Mouse (Mus musculus) gastrocnemius, adult 18-20 months (tissue): ENCODE results near the gene Cfap157. TPM values are rescaled to one million over a fixed set of nuclear protein-coding genes. Genes with fewer than 3 reads are reported as not detected.

ENCODE experiments used
- DNase-seq: peaks from one replicate; pipeline ENCODE4 v3.0.0; 2021; ENCODE audit warnings: low spot score
- total RNA-seq, 2 experiments: library from RNA; stranded (reverse); gene quantifications; 2 replicates each; pipeline ENCODE4 v1.2.3; 2021

The Cfap157 gene
- total RNA-seq, 2 experiments from 2014 or later = not detected

DNA sequence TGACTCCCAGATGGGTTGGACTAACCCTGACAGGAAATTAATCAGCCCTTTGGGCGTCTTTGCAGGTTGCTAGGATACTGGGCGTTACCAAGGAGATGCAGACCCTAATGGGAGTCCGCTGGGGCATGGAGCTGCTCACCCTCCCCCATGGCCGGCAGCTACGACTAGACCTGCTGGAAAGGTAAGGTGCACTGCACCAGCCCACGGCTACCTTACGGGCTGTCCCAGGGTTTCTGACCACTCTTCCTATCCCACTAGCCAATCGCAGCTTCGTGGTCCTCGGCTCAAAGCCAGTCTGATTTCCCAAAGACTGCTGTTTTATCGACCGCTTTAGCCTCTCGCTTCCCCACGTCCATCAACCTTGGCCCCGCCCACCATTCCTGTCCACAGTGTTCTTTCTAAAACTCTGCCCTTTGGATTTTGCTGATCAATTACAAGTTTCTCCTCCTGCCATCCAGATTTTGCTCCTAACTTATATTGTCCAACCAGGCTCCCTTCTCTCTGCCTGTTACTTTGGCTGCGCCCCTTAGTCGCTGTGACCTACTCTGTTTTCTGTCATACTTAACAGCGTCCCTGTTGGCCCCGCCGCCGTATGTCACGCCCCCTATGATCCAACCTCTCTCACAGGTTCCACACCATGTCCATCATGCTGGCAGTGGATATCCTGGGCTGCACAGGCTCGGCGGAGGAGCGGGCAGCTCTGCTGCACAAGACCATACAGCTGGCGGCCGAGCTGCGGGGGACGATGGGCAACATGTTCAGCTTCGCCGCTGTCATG, 33.2 kb downstream of the Cfap157 start:
- DNase-seq = no peak

DNA sequence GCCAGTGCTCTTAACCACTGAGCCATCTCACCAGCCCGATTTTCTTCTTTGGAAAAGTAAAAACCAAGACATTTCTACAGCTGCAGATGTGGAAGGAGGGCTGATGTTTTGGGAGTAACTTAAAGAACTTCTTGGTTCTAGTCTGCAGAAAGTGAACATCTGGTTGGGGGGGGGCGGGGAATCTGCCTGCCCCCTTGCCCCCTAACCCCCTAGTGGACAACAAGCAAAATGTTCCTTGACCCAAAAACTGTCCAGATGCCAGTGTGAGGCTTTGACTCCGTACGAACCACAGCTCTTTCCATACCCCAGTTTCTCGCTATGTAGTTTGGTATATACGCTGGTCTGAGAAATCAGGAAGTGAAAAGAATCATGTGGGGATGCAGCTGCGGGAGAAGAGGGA, 34.0 kb downstream of the Cfap157 start:
- DNase-seq = no peak

DNA sequence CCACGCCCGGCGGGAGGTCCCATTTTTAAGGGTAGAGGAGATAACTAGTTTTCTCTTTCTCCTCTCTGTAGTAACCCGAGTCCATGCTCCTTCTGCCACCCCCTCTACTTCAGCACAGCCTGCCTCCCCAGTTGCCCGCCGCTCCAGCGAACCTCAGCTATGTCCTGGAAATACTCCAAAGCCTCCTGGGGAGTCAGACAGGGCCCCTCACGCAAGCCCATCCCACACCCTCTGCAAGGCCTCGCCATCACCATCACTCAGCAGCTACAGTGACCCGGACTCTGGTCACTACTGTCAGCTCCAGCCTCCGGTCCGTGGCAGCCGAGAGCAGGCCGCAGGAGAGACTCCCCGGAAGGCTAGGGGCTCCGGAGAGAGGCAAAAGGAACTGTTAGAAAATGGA, 35.1 kb downstream of the Cfap157 start:
- no peak for DNase-seq

DNA sequence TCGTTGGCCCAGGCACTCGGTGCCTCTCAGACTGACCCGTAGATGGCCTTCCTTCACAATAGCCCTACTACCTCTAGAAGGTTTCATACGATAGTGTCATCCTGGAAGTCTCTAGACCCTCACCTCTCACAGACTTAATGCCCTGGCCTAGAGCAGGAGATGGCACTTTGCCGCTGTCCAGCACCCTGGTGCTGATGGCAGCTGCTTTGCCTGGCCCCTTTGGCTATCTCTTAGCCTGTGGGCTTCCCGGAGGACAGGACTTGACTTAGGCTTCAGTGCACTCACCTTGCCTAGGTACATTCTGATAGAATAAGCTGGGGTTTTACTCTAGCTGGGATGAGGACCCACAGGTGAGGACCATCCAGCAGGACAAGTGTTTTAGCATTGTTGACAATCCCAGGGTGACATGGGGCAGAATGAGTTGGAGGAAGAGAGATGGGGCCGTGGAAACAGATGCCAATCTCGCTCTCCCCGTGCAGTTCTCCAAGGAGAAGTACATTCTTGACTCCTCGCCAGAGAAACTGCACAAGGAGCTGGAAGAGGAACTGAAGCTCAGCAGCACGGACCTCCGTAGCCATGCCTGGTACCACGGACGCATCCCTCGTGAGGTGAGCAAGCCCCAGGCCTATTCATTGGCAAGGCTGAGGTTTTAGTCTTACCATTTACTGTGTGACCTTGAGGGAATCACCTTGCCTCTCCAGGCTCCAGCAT, 39.8 kb downstream of the Cfap157 start:
- no peak for DNase-seq

DNA sequence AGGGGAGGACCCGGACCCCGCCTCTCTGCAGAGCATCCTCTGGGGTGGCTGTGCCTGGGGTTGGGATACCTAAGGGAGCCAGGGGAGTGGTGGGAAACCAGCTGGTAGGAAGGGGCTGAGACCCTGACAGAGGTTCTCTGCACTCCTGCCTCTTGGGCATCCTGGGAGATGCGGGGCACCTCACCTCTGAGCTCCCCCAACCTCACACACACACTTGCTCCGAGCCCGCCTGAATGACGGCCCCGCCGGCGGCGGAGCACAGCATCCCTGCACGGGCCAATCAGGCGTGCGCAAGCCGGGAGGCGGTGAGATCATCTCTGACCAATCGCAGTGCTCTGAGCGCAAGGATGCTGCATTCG, 42.1 kb downstream of the Cfap157 start:
- DNase-seq = no peak

DNA sequence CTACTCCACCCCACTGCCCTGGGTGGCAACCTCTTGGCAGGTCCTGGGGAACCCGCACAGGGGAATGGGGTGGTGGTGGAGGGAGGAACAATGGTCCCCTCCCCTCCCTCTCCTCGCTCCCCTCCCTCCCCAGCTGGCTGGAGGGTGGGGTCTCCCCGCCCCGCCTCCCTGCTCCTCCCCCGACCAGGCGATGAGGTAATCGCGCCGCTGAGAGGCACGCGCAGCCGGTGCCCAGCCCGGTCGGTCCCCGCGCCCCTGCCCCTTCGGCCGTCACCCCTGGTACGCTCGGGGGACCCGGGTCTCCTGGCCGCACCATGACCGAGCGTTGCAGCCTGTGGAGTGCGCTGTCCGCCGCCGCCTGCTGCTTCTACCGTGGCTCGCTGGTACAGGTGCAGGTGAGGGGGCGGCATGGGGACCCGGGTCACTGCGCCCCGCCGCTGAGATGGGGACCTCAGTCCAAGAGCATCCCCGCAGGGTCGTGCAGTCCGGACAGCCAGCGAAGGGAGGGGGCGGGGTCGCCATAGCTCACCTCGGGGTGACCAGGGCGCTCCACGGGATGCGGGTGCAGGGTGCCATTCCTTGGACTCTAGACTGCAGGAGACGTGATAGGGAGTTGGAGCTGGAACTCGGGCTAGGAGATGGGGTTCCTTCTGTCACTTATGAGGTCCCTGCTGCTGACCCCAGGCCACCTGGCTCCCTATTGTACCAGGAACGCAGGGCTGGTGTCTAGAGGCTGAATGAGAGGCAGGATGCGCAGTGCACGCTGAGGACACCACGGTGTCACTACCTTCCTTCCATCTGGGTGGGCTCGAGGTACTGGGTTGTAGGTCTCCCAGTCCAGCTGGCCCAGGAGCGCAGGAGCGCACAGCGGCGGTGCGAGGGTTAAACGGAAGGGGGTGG, 42.7 kb downstream of the Cfap157 start:
- DNase-seq = no peak

DNA sequence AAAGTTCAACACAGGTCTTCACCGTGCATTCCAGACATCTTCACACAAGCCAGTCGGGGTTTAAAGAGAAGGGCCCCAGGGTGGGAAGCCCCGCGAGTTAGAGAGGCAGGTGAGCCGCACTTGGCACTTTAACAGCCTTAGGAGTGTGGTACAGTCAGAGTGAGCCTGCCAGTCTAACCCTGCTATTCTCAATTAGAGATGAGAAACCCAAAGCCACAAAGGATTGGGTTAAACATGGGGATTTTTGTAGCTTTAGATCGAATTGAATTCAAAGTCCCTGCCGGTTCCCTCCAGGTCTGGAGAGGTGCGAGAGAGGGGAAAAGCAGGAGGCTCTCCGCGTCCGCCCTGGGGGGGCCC, 43.3 kb downstream of the Cfap157 start, which contains the start of gene 6330409D20Rik:
Gene 6330409D20Rik, minus strand, starts transcription at position 101 of the 357 bp plus-strand sequence.
- DNase-seq = no peak

DNA sequence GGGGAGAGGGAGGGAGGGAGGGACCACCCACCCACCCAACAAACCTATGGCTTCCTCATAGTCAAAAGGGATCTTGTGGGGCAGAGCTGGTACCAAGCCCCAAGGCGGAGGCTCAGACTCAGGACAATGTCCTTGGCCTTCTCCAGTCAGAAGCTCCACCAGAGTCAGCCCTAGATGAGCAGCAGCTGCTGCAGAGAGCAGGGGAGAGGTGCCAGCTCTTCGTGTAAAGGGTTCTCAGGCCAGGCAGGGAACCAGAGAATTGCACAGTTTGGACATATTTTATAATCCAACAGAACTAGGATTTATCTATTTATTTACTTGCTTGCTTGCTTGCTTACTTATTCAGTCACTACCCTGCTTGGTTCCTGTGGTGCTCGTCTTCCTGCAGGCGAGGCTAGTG, 44.9 kb downstream of the Cfap157 start:
- DNase-seq = no peak

DNA sequence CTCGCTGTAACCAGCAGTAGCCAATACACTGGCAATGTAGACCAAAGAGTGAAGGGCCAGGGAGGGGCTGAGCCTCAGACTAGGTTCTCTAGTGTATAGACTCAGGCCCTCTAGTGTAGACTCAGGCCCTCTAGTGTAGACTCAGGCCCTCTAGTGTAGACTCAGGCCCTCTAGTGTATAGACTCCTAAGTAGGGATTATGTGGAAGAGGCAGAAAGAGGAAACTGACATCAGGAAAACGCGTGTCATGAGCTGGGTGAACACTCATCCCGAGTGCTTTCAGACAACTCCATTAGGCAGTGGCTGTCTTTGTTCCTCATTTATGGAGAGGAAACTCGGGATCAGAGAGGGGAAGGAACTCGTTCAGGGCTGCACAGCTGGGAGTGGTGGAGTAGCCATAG, 47.2 kb downstream of the Cfap157 start:
- no peak for DNase-seq

DNA sequence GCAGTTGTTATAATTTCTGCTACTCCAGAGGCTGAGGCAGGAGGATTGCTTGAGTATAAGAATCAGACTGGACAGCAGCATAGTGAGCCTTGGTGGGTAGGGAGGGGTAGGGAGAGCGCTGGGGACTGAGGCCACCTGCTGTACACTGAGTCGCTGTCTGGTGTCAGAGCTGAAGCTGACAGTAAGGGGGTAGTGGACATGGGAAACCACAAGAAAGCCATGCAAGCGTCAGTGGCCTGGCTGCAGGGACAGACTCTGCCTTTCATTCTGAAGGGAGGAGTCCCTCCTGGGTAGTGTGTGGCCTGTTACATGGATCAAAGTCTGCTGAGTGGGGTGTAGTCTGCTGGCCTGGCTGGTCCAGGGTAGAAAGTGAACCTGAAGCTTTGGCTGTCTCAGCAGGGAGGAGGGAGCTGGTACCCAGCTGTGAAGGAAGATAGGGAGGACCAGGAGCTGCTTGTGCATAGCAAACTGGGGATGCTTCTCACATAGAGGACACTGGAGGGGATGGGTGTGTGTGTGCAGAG, 47.9 kb downstream of the Cfap157 start:
- no peak for DNase-seq

DNA sequence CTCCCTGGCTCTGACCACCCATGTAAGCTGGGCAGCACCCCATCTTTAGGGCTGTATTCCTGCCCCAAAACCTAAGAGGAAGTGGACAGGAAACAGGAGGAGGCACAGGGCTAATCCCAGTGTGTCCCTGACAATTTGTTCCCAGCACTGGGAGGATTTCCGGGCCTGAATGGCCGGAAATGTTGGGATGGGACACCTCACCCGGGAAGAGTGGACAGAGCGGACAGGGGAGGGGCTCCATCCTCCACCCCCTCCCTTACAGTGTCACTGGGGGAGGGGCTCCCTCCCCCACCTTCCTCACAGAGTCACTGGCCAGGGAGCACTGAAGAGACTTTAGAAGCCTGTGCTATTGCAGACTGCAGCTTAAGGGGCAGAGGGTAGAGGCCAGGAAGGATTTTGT, 49.3 kb downstream of the Cfap157 start:
- peak; percentile 39 for DNase-seq

DNA sequence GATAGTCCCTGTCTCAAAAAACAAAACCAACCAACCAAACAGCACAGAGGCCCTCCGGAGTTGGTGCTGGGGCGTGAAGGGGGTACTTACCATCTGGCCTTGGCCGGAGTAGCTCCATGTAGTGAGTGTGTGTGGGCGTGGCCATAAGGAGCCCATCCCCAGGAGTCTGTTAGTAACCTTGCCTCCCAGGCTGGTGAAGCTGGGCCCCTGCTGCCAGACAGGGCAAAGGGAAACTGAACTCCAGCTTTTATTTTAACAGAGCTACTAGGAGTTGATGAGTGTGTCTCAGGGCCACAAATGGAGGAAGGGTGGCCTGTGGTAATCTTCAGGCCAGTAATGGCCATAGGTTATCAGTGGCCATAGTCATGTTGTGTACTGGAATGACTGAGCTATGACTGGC, 49.7 kb downstream of the Cfap157 start:
- DNase-seq = no peak

DNA sequence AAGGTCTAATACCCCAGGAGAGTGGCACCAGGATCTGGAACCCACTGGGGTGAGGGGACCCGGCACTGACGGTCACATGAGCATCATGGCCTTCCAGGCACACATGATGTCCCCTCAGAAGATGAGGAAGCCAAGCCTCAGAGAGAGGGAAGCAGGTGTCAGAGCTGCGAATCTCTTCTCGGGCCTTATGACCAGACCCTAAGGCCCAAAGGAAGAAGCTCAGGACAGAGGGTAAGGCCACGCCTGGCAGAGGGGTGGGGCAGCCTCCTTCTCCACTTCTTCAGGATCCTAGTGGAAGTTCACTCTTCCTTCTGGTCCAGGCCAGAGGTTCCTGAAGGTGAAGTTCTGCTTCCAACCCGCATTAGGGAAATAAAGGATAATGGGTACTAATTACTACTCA, 51.5 kb downstream of the Cfap157 start:
- no peak for DNase-seq

DNA sequence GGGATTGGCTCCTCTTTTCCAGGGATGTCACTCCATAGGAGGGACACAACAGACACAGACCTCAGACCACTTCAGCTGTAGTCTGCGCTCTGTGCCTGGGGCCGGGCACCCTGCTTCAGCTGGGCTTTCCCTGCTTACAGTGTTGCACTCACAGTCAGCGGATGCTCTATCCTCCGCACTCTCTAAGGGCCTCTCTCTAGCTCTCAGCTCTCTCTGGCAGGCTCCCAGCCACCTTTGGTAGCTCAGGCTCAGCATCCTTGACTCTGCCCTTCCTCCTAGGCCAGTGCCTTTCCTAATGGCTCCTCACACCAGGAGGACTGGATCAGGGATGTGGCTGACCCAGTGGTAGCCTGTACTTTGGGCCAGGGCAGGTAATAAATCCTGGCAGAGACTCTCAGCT, 52.3 kb downstream of the Cfap157 start:
- DNase-seq = no peak

DNA sequence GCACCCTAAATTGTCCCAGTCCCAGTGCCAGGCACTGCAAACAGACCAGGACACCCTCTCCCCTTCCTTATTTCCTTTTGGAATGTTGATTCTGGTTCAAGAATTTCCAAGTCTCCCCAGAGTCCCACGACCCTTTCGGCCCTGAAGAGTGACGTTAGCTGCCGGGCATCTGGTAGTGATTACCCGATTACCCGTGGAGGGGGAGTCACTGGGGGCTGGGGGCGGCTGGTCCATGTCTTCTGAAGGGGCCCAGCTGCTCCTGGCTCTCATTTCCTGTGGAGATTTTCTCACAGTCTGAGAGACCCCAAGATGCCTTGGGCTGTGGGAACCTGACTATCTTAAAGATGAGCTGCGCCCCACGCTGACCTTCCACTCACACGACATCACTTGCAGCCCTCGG, 53.4 kb downstream of the Cfap157 start:
- DNase-seq = no peak

DNA sequence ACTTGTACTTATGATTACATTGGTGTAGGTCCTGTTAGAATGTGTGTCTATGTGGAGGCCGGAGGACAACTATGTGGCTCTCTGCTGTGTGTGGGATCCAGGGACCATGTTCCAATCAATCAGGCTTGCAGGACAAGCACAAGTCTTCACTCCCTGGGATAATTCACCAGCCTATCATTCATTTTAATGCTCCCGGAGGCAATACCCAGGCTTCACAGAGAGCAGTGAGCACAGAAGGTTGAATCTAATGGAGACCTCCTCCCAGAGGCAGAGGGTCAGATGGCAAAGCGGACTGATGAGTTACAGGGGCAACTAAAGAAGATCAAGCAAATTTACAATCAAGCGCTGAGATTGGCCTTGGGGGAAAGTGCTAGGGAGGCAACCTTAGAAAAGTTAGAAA, 54.7 kb downstream of the Cfap157 start:
- no peak for DNase-seq

DNA sequence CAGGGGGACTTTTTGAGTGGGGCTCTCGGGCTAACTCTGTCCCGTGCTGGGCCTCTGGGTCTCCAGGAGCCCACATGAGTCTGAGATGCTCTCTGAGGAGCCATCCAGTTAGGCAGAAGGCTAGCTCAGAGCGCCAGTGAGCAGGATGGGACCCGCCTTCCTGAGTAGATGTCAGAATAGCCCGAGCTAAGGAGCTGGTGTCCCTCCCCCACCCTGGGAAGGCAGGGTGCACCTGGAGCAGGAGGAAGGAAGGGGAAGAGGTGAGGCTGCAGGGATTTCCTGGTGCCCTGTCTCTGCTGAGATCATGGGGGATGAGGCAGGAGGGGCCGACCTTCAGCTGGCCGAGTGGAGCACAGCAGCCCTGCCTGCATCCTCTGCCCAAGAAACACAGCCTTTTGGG, 55.8 kb downstream of the Cfap157 start:
- peak; percentile 37 for DNase-seq

DNA sequence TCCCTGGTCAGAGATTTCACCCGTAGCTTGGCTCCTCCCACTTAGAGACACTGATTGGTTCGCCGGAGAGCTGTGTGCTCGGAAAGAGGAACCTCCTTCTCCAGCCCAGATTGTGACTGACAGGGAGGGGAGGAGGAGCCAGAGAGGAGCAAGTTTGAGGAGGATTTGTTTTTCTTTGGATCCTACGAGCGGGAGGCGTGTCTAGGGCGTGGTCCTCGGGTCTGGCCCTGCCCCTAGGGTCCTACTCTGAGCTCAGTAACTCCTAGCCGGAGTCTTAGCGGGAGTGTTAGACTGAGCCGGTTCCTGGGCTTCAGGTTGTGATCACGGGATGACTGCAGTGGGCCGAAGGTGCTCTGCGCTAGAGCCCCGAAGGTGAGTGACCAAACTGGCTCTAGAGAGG, 56.8 kb downstream of the Cfap157 start:
- peak; percentile 96 for DNase-seq
